Mouse (Mus musculus) megakaryocyte, embryonic 14.5 days (primary cell): ENCODE results near the gene Ccr4.
"Not testable (repeated sequence)": the region's sequence is repeated elsewhere in the genome, so short reads cannot be mapped to it uniquely, and the experiment has no call there.

Experiments used
- FLI1 ChIP-seq: IDR thresholded peaks from 2 replicates; pipeline ENCODE4 v1.6.1; 2012; ENCODE audit warnings: low read length, inconsistent platforms, mixed read lengths
- GATA1 ChIP-seq: IDR thresholded peaks from 3 replicates; pipeline ENCODE4 v1.6.1; 2012; ENCODE audit warnings: mixed read lengths, low read length, inconsistent platforms, borderline replicate concordance

- TF ChIP-seq GATA1, FLI1: not testable (repeated sequence)
These were observed 15.8 kb upstream of the Ccr4 start for GRCm38 (mm10) chr9:114520529-114520928.
